Mouse (Mus musculus): Measurements from ENCODE around the gene Rps25.
A peak's percentile ranks its signal among the peaks of the same experiment; 100 is the strongest.
"Not testable (repeated sequence)": the region's sequence is repeated elsewhere in the genome, so short reads cannot be mapped to it uniquely, and the experiment has no call there.

The Rps25 gene

GRCm38 (mm10) chr9:44406906-44407751 is at the start of gene Rps25, which contains the start of gene Trappc4:
Gene Rps25 (plus strand): TSS chr9:44407139.
Gene Trappc4 (minus strand): TSS chr9:44407600.
- DNase-seq (ENCODE audit: low read depth, low spot score) = peak; percentile 95

GRCm38 (mm10) chr9:44357207-44357606 is 49.7 kb upstream of the Rps25 start:
- DNase-seq (ENCODE audit: low read depth, low spot score) = peak; percentile 75

DNA sequence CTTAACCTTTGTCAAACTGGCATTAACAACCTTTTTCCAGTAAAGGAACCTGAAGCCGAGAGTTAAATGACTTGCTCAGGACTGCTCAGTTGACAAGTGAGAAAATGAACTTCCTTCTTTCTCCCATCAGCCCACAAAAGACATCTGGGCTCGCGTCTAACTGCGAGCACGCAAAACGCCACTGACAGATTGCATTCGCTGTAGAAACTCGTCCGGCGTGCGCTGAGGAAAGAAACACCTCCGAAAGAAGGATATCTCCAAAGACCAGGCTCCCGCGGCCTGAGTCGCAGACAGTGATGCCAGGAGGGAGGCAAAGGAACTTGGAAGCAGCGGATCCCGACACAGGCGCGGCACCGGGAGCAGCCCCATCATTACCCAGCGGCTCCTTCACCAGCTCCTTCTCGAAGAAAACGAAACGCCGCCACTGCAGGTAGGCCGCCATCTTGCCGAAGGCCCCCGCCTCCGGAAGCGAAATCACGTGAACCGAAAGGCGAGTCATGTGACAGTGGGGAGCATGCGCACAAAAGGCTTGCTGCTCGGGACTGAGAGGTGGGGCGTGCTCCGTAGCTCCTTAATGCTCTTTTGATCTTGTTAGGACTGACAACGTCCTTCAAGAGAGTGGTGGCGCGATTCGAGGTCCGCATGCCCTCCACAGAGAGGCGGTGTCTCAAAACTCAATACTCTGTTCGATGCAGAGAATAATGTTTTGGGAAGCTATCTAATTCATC is 45.6 kb upstream of the Rps25 start, which contains the start of gene Vps11:
Gene Vps11, minus strand, starts transcription at position 481 of the 728 bp plus-strand sequence.
- peak; percentile 99 for DNase-seq (ENCODE audit: low read depth, low spot score)

GRCm38 (mm10) chr9:44361931-44362330 is 45.0 kb upstream of the Rps25 start:
- DNase-seq (ENCODE audit: low read depth, low spot score) = not testable (repeated sequence)

- peak; percentile 69 for DNase-seq (ENCODE audit: low read depth, low spot score)
These were observed 42.5 kb upstream of the Rps25 start for GRCm38 (mm10) chr9:44364480-44364879.

DNA sequence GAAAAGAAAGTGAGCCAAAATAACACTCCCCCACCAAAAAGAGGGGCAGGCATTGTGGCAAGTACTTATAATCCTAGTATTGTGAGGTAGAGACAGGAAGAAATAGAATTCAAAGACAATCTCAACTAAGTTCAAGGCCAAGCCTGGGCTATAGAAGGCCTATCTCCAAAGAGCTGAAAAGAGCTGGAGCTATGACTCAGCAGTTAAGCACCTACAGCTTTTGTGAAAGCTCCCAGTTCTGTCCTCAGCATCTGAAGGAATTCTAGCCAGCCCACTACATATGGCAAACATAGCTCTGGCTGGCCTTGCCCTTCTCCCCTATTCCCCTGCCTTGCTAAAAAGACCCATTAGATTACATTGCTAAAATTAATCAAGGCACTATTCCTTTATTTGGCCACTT is 33.6 kb upstream of the Rps25 start:
- no peak for DNase-seq (ENCODE audit: low read depth, low spot score)

DNA sequence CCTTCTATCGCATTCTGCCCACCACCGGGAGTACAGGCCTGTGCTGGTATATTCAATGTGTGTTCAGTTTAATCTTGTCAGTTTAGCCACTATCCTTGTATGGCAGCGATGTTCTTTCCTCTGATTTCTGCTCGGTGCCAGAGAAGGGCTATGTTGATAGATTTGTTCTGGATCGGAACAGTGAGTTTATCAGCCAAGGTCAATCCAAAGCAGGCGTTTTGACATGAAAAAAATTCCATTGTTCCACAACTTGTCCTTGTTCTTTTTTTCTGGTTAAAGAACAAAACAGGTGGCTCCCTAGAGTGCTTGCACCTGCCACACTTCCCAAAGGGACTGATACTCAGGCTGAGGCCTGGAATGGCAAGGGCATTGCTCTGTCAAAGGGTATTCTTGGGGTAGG is 30.8 kb upstream of the Rps25 start:
- DNase-seq (ENCODE audit: low read depth, low spot score) = no peak

- not testable (repeated sequence) for DNase-seq (ENCODE audit: low read depth, low spot score)
These were observed 29.6 kb upstream of the Rps25 start for GRCm38 (mm10) chr9:44377335-44377734.

DNA sequence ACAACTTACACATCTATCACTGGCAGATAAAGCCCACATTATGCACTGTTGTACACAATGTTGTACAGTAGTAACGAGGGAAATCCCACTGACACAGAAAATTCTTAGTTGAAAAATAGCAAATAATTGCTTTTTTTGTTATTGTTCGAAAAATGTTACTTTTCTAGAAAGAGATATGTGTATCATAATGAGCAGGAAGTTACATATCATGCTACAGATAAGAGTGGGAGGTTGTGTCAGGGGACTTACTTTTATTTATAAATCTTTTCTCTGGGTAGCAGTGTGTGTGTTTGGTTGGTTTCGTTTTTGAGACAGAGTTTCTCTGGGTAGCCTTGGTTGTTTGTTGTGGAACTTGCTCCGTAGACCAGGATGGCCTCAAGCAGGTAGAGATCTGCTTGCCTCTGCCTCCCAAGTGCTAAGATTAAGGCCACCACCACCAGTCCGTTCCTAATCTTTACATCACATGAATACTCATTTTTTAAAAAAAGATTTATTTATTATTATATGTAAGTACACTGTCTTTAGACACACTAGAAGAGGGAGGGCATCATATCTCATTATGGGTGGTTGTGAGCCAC is 28.7 kb upstream of the Rps25 start:
- peak; percentile 46 for DNase-seq (ENCODE audit: low read depth, low spot score)

DNA sequence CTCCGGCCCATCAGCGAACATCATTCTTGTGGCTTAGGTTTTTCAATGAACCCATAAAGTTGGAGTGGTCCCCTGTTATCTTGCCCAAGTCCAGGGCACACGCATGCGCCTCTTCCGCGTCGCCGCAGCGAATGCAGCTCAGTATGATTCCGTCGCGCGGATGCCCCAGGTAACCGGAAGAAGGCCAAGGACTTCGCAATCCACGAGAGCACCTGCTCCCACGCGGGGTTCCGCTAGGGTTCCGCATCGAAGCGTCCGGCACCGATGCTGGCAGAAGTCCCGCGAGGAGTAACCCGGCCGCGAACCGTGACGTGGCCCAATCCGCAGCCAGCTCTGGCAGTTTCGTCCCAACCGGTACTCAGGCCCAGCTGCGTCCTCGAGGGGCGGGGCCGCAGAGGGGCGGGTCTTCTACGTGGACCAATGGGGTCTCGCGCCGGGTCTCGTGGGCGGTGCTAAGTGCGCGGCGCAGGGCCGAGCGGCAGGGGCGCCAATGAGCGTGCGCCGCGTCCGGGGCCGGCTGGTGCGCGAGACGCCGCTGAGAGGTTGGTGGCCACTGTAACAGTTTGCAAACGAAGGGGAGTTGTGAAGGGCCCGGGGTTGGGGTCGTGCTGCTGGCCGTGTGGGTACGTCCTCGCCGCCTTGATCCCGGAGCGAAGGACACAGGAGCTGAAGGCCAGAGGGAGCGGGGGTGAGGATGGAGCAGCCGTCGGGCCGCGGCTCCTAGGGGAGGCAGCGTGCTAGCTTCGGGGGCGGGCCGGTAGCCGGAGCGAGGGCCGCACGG is 27.7 kb upstream of the Rps25 start, which contains the start of gene Hyou1:
Gene Hyou1, plus strand, starts transcription at position 437 of the 781 bp plus-strand sequence.
- peak; percentile 99 for DNase-seq (ENCODE audit: low read depth, low spot score)

DNA sequence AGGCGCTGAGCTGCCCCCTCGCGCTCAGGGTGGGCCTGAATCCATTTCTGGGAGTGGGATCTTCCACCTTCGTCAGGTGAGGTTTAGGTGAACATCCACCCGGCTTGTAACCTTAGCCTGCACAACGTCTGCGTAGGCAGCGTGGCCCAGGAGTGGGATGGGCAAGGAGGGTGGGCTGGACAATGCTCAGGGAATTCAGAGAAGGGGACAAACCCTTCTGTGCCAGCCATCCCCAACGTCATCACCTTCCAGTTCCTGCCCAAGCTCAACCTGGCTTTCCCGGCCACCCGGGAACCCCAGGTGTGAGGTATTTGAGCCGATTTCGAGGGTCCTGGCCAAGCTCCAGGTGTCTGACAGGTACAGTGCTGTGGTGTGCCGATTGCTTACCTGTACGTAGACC is 27.1 kb upstream of the Rps25 start:
- no peak for DNase-seq (ENCODE audit: low read depth, low spot score)

DNA sequence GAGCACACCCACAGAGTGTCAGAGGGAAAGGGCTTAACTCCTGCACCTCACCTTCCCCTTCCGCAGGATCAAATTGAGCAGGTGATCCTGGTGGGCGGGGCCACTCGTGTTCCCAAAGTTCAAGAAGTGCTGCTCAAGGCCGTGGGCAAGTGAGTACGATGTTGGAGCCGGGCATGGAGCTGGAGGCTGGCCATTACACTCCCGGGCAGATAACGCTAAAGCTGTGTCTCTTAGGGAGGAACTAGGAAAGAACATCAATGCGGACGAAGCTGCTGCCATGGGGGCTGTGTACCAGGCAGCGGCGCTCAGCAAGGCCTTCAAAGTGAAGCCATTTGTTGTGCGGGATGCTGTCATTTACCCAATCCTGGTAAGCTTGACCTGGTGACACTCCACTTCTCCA is 22.3 kb upstream of the Rps25 start:
- DNase-seq (ENCODE audit: low read depth, low spot score) = no peak

- DNase-seq (ENCODE audit: low read depth, low spot score) = no peak
These were observed 19.7 kb upstream of the Rps25 start for GRCm38 (mm10) chr9:44387221-44387620.

DNA sequence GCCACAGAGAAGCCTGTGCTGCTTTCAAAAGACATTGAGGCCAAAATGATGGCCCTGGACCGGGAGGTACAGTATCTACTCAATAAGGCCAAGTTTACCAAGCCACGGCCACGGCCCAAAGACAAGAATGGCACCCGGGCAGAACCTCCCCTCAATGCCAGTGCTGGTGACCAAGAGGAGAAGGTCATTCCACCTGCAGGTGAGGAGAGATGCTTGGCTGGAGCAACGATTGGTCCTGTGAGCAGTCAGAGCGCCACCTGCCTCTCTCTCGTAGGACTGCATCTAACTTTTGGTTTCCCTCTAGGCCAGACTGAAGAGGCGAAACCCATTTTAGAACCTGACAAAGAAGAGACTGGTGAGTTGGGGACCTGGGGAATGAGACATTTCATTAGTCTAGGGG is 17.7 kb upstream of the Rps25 start:
- peak; percentile 80 for DNase-seq (ENCODE audit: low read depth, low spot score)

DNA sequence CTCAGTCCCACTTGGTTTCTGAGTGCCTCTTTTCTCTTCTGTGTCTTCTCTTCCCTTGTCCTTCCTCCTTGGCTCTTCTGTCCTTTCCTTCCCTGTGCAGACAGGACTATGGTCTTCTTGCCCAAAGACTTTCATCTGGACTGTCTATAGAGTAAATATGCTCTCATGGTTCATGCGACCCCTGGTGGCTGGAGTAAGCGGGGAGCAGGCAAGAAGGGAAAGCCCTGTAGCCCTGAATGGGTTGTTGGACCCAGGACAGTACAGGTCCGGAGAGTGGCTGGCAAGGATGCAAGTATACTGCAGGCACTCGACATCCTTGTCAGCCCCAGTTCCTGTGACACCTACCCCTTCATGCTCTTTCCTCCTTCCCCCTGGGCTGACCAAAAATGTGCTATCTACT is 15.5 kb upstream of the Rps25 start:
- peak; percentile 80 for DNase-seq (ENCODE audit: low read depth, low spot score)

DNA sequence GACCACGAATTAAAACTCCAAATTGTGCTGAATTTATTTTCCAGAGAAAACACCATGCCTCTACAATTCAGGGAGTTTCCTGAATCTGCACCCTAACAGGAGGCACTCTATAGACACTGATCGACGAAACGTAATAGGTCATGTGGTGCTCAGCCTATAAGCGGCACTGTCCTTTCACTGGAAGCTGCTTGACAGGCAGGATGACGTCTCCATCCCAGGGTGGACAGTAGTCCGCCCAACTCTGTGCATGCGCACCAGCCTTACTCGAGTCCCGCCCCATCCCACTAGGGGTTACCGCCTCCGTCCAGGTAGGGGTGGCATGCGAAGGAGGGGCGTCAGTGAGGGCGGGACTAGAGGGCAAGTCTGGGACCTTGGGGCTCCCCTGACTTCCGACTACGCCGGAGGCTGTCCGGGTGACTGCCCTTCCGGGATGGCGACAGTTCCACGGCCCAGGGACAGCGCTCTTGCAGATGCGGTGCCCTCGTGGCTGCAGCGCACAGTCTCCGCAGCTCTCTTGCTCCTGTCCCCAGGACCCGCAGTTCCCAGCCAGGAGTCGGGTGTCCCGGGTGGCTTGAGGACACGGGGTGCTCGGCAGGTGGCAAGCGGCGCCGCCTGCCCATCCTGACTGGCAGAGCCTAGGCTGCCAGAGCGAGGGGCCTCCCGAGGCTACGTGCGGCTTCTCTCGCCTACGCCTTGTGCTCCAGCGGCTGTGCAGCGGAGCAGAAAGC is 10.1 kb upstream of the Rps25 start, which contains the start of gene Slc37a4:
Gene Slc37a4, plus strand, starts transcription at position 169 of the 728 bp plus-strand sequence.
- peak; percentile 94 for DNase-seq (ENCODE audit: low read depth, low spot score)

DNA sequence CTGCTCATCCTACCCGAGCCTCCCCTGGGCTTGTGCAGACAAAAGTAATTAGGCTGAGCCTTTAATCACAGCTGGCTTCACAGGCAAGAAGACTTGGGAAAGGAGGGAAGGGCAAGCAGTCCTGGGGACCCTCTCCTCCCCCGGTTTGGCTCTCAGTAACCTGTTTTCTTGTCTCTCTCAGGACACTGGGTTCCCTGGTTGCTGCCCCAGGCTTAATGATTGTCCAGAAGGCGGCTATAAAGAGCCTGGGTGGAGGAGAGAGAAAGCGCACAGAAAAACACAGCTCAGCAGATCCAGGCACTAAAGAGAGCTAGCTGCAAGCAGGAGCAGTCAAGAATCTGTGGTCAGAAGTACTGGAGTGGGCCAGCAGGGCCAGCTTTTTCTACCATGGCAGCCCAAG is 8.9 kb upstream of the Rps25 start:
- no peak for DNase-seq (ENCODE audit: low read depth, low spot score)

GRCm38 (mm10) chr9:44398551-44398950 is 8.4 kb upstream of the Rps25 start:
- no peak for DNase-seq (ENCODE audit: low read depth, low spot score)

DNA sequence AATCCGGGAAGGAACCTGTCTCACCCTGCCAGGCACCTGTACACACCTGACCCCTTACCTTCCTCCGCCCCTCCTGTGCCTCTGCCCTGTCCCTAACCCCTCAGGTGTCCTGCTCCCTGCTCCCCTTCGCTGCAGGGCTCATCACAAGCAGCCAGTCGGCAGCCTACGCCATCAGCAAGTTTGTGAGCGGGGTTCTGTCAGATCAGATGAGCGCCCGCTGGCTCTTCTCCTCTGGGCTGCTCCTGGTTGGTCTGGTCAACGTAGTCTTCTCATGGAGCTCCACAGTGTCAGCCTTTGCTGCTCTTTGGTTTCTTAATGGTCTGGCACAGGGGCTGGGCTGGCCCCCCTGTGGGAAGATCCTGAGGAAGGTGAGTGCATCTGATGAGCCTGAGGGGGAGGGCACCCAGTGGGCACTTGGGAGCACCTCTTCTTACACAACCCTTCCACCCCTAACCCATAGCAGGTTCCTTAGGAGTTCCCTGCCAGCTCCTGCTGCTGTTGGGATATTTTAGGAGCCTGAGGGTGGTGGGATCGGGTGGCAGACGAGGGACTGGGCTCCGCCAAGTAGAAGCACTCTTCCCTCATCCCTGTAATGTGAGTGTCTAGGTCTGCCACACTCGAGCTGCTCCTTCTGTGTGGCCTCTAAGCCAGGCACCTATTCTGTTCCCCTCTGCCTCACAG is 7.7 kb upstream of the Rps25 start:
- no peak for DNase-seq (ENCODE audit: low read depth, low spot score)

DNA sequence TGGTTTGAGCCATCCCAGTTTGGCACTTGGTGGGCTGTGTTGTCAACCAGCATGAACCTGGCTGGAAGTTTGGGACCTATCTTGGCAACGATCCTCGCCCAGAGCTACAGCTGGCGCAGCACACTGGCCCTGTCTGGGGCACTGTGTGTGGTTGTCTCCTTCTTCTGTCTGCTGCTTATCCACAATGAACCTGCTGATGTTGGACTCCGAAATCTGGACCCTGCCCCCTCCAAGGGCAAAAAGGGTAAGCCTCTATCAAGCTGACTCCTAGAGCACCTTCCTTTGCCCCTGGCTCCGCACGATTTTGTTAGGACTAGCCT is 7.2 kb upstream of the Rps25 start:
- DNase-seq (ENCODE audit: low read depth, low spot score) = no peak
